Mouse (Mus musculus): ENCODE measurements around the gene Rmi1.
A peak's percentile ranks its signal among the peaks of the same experiment; 100 is the strongest.
"Not testable (repeated sequence)": the region's sequence is repeated elsewhere in the genome, so short reads cannot be mapped to it uniquely, and the experiment has no call there.

Rmi1 gene

GRCm38 (mm10) chr13:58402003-58402743 lies at the start of gene Rmi1:
Rmi1 (plus strand) TSS chr13:58402248.
- peak; percentile 97 to 98 for DNase-seq

- DNase-seq, result no peak
Measured at GRCm38 (mm10) chr13:58352996-58353395, 49.1 kb upstream of the Rmi1 start.

GRCm38 (mm10) chr13:58358629-58359303 lies 43.3 kb upstream of the Rmi1 start, which contains the start of gene Kif27:
Kif27 (minus strand) TSS chr13:58359122.
- DNase-seq, result peak; percentile 90 to 91

DNA sequence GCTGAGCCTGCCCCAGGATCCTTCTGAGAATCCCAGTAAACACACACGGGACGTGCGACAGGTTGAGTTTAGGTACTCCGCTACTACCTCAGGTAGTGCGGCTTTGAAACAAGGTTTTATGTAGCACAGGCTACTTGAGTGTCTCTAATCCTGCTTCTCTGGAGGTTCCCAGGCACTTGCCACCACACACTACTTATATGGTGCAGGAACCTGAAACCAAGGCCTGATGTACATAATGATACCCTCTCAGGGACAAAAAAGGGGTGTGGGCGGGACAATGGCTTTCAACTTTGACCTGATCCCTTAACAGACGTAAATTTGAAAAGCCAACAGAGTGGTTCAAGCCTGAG lies 42.8 kb upstream of the Rmi1 start:
- DNase-seq, result no peak

DNA sequence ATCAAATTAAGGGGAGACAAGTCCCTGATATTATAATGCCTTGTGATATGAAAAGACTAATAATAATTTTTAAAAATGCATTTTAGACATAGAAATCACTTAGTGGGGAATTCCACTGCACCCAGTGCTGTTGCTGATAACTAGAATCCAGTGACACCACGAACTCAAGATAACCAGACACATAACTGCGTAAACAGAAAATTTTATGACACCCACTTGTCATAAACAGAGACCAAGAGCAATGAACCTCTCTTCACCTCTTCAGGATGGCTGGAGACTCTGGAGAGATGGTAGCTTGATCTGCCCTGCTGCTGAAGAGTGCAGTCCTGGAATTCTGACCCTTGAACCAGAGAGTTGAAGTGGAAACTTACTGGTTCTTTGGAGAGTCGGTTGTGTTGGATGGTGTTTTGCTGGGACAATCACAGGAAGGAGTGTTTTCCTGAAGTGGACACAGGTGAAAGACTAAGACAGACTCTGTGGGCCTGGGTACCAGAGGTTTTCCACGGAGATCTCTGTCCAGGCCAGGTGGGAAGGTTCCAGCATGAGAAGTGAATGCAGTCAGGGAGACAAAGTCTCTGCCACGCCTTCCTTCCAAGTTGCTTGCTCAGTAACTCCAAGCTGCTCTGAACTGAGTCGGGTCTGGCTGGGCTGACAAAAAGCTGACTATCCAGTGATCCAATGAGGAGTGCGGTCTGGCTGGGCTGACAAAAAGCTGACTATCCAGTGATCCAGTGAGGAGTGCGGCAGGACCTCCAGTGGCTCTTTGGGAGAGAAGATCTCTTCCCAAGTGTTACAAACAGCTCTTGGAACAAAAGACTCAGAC lies 37.5 kb upstream of the Rmi1 start:
- DNase-seq, result no peak

DNA sequence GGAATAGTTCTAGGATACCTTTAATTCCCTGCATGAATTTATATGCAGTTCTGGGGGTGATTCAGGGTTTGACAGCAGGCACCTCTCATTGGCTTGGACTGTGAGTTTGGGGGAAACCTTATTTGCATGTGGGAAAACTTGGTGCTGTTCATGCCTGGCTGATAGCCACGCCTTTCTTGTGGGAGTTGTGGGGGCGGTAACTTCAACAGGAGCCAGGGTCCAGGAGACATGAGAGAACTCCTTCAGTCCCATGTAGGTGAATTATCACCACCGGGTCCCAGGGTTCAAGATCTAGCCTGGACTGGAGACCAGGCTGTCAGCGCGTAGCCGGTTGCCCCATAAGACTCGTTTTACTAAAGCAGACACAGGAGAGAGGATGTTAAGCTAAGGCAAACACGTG lies 36.9 kb upstream of the Rmi1 start:
- not testable (repeated sequence) for DNase-seq

DNA sequence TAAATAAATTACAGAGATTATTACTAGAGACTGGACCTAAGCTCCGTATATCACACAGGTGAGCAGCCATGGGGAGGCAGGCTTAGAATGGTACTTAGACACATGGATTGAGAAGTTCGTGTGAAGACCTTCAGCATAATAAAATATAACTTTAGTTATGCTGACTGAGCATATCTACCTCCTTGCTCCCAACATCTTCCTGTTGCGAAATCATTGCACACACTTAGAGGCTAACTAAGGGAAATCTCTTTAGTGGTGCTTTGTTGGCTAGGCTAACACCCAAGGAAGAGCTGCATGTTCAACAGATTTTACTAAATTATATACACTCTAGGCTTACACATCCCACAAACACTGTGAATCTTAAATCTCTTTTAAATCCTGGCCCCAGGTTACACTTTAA lies 35.7 kb upstream of the Rmi1 start:
- DNase-seq, result no peak

DNA sequence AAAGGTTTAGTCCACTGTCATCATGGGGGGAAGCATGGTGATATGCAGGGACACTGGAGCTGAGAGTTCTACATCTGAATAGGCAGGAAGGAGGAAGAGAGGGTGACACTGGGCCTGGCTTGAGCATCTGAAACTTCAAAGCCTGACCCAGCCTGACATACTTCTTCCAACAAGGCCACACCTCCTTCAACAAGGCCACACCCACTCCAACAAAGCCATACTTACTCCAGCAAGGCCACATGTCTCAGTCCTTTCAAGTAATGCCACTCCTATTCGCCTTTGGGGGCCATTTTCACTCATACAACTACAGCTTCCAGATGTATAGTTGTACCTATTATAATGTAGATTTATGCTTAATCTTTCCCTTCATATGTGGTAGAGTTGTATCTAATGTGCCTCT lies 34.4 kb upstream of the Rmi1 start:
- DNase-seq, result no peak

GRCm38 (mm10) chr13:58368835-58369234 lies 33.2 kb upstream of the Rmi1 start:
- no peak for DNase-seq

GRCm38 (mm10) chr13:58372278-58373152 lies 29.5 kb upstream of the Rmi1 start:
- DNase-seq, result no peak

DNA sequence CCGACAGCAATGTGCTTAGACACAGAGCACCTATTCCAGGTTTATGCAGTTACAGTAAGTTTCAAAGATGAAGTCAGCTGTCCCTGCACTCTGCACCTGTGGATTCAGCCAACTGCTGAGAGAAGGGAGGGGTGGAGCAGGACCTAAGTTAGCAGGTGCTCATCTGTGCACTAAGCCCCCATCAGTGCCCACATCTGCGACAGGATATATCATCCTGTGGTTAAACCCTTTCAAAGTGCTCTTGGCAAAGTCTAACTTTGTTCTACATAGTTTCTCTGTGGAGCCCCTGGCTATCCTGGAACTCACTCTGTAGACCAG lies 28.9 kb upstream of the Rmi1 start:
- DNase-seq, result no peak

DNA sequence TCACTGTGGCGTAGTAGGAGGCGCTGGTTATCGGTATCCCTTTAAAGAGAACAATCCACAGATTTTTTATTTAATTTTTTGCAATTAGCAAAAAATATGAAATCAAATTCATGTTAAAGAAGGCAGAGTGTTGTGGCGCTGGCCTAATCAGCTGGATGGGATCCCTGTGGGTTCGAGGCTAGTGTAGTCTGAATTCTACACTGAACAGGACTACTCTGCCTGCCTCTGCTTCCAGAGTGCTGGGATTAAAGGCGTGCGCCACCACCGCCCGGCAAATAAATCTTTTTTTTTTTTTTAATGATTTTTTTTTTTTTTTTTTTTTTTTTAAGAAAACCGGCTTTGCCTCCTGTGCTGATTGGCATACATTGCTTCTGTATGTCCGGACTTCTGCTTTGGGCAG lies 17.7 kb upstream of the Rmi1 start:
- no peak for DNase-seq

GRCm38 (mm10) chr13:58384779-58385546 lies 17.1 kb upstream of the Rmi1 start, which contains the start of gene 2210016F16Rik:
2210016F16Rik (minus strand) TSS chr13:58385225.
- DNase-seq, result peak; percentile 66 to 71

- DNase-seq, result peak in 1 of 2 experiments; percentile 20
Measured at GRCm38 (mm10) chr13:58385547-58385920, 16.5 kb upstream of the Rmi1 start.

DNA sequence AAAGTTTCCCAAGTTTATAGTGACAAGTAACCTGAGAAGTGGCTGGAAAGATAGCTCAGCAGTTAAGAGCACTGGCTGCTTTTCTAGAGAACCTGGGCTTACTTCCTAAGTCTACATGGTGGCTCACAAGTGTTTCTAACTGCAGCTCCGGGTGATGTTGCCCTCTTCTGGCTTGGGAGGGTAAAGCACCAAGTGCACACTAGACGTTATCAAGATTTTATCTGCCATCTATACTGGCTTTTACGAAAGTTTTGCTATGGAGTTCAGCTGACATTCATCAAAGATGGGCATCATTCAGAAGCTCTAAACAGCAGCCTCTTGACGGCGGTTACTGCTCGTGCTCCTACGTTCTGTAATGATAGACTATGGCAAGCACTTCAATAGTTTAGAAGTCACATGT lies 14.1 kb upstream of the Rmi1 start:
- DNase-seq, result peak; percentile 82 to 85

DNA sequence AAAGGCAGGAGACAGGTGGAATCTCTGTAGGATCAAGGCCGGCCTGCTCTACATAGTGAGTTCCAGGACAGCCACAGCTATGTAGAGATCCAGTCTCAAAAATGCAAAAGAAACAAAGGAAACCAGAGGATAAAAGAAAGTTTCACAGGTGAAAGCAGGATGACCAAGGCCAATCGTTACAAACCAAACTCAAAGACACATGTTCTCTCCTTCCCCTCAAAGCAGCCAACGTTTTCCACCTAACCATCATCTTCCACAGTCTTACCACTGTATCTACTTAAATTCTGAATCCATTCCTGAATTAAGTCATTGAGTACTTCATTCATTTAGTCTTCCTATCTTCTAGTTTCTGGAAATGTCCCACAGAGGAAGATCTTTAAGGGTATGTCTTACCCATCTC lies 13.7 kb upstream of the Rmi1 start:
- no peak for DNase-seq

GRCm38 (mm10) chr13:58389324-58389951 lies 12.6 kb upstream of the Rmi1 start:
- DNase-seq, result no peak

DNA sequence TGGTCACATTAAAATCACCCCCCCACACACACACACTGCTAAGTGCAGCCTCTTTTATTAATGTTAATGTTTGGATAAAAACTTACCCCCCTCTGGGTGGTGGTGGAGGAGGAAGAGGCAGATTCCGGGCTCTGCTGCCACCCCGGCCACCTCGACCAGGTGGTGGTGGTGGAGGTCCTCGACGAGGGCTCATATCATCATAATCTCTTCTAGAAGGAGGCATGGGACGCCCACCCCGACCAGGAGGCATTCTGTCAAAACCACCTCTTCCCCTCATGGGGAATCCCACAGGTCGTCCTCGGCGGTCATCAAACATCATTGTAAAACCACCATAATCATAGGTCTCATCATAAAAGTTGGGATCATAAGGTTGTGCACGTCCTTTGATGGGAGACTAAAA lies 7.7 kb upstream of the Rmi1 start:
- DNase-seq, result not testable (repeated sequence)

DNA sequence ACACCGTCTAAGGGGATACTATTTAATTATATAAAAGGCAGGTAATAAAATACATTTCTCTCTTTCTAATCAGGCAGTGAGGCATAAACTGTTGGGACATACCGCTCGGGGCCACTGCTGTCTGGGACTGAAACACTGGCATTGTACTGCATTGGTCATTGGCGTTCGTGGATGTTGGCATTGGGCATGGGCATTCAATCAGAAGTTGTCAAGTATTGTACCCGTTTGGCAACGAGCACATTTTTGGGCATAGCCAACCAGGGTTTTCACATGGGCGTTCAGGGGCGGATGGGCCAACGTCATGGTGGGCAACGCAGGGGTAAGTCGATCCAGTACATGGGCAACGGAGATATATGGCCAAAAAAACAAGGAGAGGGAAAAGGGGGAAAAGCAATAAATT lies 4.4 kb upstream of the Rmi1 start:
- no peak for DNase-seq

DNA sequence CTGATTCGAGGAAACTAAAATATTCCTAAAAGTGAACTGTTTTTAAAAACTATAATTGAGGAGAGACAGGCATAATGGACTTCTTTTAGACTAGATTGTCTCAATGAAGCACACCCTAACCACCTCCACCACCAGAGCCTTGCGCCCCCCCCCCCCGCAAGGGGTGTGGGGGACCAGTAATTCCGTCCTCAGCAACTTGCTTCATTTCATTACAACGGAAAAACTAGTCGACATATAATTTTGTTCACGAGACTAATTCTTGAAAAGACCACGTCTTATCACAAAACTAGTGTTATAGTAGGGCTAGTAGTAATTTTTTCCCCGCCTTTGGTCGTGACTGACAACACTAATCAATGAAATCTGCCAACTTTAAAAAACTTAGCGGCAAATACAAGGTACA lies 1.5 kb upstream of the Rmi1 start:
- DNase-seq, result no peak

Data from B cell, adult 2 months (primary cell).